Mouse (Mus musculus) hindbrain, postnatal 0 days (tissue): Measurements from ENCODE around the gene Hivep2. TPM values are rescaled to one million over a fixed set of nuclear protein-coding genes. Genes with fewer than 3 reads are reported as not detected.

Source experiments
- ATAC-seq: fragments of 200-750 bp; cut with Nextera tagmentation; 2 replicates; pipeline ENCODE4 v1.8.0; 2017; ENCODE audit warnings: mild to moderate bottlenecking, moderate TSS enrichment, moderate library complexity
- DNase-seq: peaks from one replicate; pipeline ENCODE4 v3.0.0-alpha.2; 2015; ENCODE audit warnings: low spot score
- H3K27ac ChIP-seq: fragments of 300-500 bp; sonication (generic); 2 replicates; pipeline ENCODE4 v1.5.1; 2014; ENCODE audit warnings: mild to moderate bottlenecking
- H3K27me3 ChIP-seq: fragments of 300-500 bp; sonication (generic); 2 replicates; pipeline ENCODE4 v1.6.1; 2014; ENCODE audit warnings: low read length, mixed read lengths; ENCODE audit not compliant: insufficient read depth
- H3K36me3 ChIP-seq: fragments of 300-500 bp; sonication (generic); 2 replicates; pipeline ENCODE4 v1.6.1; 2014; ENCODE audit warnings: low read length, mixed read lengths; ENCODE audit not compliant: insufficient read depth
- H3K4me1 ChIP-seq: fragments of 300-500 bp; sonication (generic); 2 replicates; pipeline ENCODE4 v1.6.1; 2014; ENCODE audit warnings: antibody characterized with exemption, low read length, mixed read lengths; ENCODE audit not compliant: insufficient read depth
- H3K4me2 ChIP-seq: fragments of 300-500 bp; sonication (generic); 2 replicates; pipeline ENCODE4 v1.6.1; 2014; ENCODE audit warnings: low read depth, mild to moderate bottlenecking, low read length, moderate library complexity, mixed read lengths
- H3K4me3 ChIP-seq: fragments of 300-500 bp; sonication (generic); 2 replicates; pipeline ENCODE4 v1.5.1; 2014; ENCODE audit warnings: low read length
- H3K9ac ChIP-seq: fragments of 300-500 bp; sonication (generic); replicated peaks from 2 replicates; pipeline ENCODE4 v1.6.1; 2014; ENCODE audit warnings: mild to moderate bottlenecking, low read length, moderate library complexity, mixed read lengths
- H3K9me3 ChIP-seq: fragments of 300-500 bp; sonication (generic); 2 replicates; pipeline ENCODE4 v1.6.1; 2016; ENCODE audit warnings: low read length, mixed read lengths
- CTCF ChIP-seq: IDR thresholded peaks from 2 replicates; pipeline ENCODE4 v1.5.1; 2016; ENCODE audit warnings: antibody characterized with exemption, control low read depth, low read depth
- WGBS: fragments of 180-500 bp; shearing (Covaris S2); extraction: QIAGEN DNeasy Blood & Tissue Kit; methylation state at CpG from one replicate; pipeline ENCODE4 v1.1.7; 2014; 5-methylcytosine and 5-hydroxymethylcytosine counted together
- polyA plus RNA-seq: library from polyadenylated mRNA; unstranded; fragments of >200 nt; fragmentation: Nextera tagmentation; extraction: Ambion mirVana; gene quantifications from 2 replicates; pipeline ENCODE4 v1.2.1, GENCODE M21; 2015
- total RNA-seq: library from RNA; depleted of rRNA; stranded (reverse); fragments of >200 nt; gene quantifications from 2 replicates; pipeline ENCODE4 v1.2.3, GENCODE M21; 2014

The Hivep2 gene
- total and polyA plus RNA-seq, 2 experiments from 2014 or later, result 13.6 to 43.5 TPM

- Histone ChIP-seq H3K27me3 (no peaks in the 10 kb centered on the region), H3K9ac (no peak overlapping the region), H3K9me3 (no peaks in the 10 kb centered on the region), H3K4me3 (no peak overlapping the region), H3K36me3 (no peaks in the 10 kb centered on the region), H3K27ac (no peak overlapping the region), H3K4me2 (no peak overlapping the region), H3K4me1 (no peaks in the 10 kb centered on the region)
- no peak for TF ChIP-seq CTCF
- WGBS, result 53% methylated on average over 5 of the region's 5 CpGs
- no peak for ATAC-seq
- DNase-seq, result no peak
Measured at GRCm38 (mm10) chr10:13971268-13971667, 5.4 kb downstream of the Hivep2 start.

- Histone ChIP-seq H3K4me3 (no peak overlapping the region), H3K9ac (no peak overlapping the region), H3K4me1 (no peaks in the 10 kb centered on the region), H3K27me3 (no peaks in the 10 kb centered on the region), H3K4me2 (no peak overlapping the region), H3K36me3 (no peaks in the 10 kb centered on the region), H3K27ac (no peak overlapping the region), H3K9me3 (no peaks in the 10 kb centered on the region)
- no peak for TF ChIP-seq CTCF
- ATAC-seq, result no peak
- 67% methylated on average over 7 of the region's 7 CpGs for WGBS
- no peak for DNase-seq
Measured at GRCm38 (mm10) chr10:13973563-13974179, 7.8 kb downstream of the Hivep2 start.

- no peak for DNase-seq
- H3K9me3 ChIP-seq, result no peaks in the 10 kb centered on the region
Measured at GRCm38 (mm10) chr10:13974472-13974871, 8.6 kb downstream of the Hivep2 start.

GRCm38 (mm10) chr10:13975861-13976260 lies 10.0 kb downstream of the Hivep2 start:
- no peaks in the 10 kb centered on the region for H3K27me3 ChIP-seq
- no peak for ATAC-seq
- H3K27ac ChIP-seq, result no peak overlapping the region
- H3K9ac ChIP-seq, result no peak overlapping the region
- H3K36me3 ChIP-seq, result no peaks in the 10 kb centered on the region
- no peaks in the 10 kb centered on the region for H3K9me3 ChIP-seq
- no peaks in the 10 kb centered on the region for H3K4me1 ChIP-seq
- TF ChIP-seq CTCF, result no peak
- 75% methylated on average over 4 of the region's 4 CpGs for WGBS
- DNase-seq, result no peak
- no peak overlapping the region for H3K4me3 ChIP-seq
- H3K4me2 ChIP-seq, result no peak overlapping the region

More at GRCm38 (mm10) chr10:13974472-13974871, 8.6 kb downstream of the Hivep2 start:
- TF ChIP-seq CTCF, result no peak
- Histone ChIP-seq H3K27ac (no peak overlapping the region), H3K4me2 (no peak overlapping the region), H3K27me3 (no peaks in the 10 kb centered on the region), H3K4me3 (no peak overlapping the region), H3K9ac (no peak overlapping the region), H3K36me3 (no peaks in the 10 kb centered on the region), H3K4me1 (no peaks in the 10 kb centered on the region)
- WGBS, result 71% methylated on average over 7 of the region's 7 CpGs
- ATAC-seq, result no peak

GRCm38 (mm10) chr10:13976267-13976666 lies 10.4 kb downstream of the Hivep2 start:
- H3K9me3 ChIP-seq, result no peaks in the 10 kb centered on the region
- WGBS, result 75% methylated on average over 6 of the region's 6 CpGs
- no peak for TF ChIP-seq CTCF

GRCm38 (mm10) chr10:13982271-13982670 lies 16.4 kb downstream of the Hivep2 start:
- Histone ChIP-seq H3K27me3 (no peaks in the 10 kb centered on the region), H3K4me3 (peak overlapping the region; percentile 60; the same call in 1 of the 2 replicates), H3K4me1 (no peaks in the 10 kb centered on the region), H3K27ac (peak overlapping the region; percentile 83; the same call in 1 of the 2 replicates), H3K9ac (peak overlapping the region; percentile 56; the same call in 1 of the 2 replicates), H3K4me2 (peak overlapping the region; percentile 76), H3K9me3 (no peaks in the 10 kb centered on the region), H3K36me3 (no peaks in the 10 kb centered on the region)
- WGBS, result 75% methylated on average over 6 of the region's 6 CpGs
- no peak for TF ChIP-seq CTCF
- ATAC-seq (no peak), DNase-seq (no peak)

More at GRCm38 (mm10) chr10:13976267-13976666, 10.4 kb downstream of the Hivep2 start:
- H3K27me3 ChIP-seq, result no peaks in the 10 kb centered on the region
- no peaks in the 10 kb centered on the region for H3K36me3 ChIP-seq
- no peaks in the 10 kb centered on the region for H3K4me1 ChIP-seq
- DNase-seq (no peak), ATAC-seq (no peak)
- no peak overlapping the region for H3K4me3 ChIP-seq
- H3K9ac ChIP-seq, result no peak overlapping the region
- no peak overlapping the region for H3K4me2 ChIP-seq
- H3K27ac ChIP-seq, result no peak overlapping the region

GRCm38 (mm10) chr10:13982769-13983381 lies 17.0 kb downstream of the Hivep2 start:
- Histone ChIP-seq H3K27ac (peak overlapping the region; percentile 83), H3K4me1 (no peaks in the 10 kb centered on the region), H3K36me3 (no peaks in the 10 kb centered on the region), H3K9ac (peak overlapping the region; percentile 56), H3K27me3 (no peaks in the 10 kb centered on the region), H3K4me2 (peak overlapping the region; percentile 76), H3K9me3 (no peaks in the 10 kb centered on the region), H3K4me3 (peak overlapping the region; percentile 60)
- peak; percentile 96 for ATAC-seq
- under 1% methylated on average over 33 of the region's 34 CpGs for WGBS
- no peak for TF ChIP-seq CTCF
- peak; percentile 83 for DNase-seq
